Mouse (Mus musculus) right cerebral cortex, adult 2 months (tissue): ENCODE measurements around the gene Scg2.

Experiments used
- DNase-seq, 2 experiments: peaks; one replicate each; pipeline ENCODE4 v3.0.0; 2021 to 2022; ENCODE audit warnings: low spot score in 2 of 2

The Scg2 gene

DNA sequence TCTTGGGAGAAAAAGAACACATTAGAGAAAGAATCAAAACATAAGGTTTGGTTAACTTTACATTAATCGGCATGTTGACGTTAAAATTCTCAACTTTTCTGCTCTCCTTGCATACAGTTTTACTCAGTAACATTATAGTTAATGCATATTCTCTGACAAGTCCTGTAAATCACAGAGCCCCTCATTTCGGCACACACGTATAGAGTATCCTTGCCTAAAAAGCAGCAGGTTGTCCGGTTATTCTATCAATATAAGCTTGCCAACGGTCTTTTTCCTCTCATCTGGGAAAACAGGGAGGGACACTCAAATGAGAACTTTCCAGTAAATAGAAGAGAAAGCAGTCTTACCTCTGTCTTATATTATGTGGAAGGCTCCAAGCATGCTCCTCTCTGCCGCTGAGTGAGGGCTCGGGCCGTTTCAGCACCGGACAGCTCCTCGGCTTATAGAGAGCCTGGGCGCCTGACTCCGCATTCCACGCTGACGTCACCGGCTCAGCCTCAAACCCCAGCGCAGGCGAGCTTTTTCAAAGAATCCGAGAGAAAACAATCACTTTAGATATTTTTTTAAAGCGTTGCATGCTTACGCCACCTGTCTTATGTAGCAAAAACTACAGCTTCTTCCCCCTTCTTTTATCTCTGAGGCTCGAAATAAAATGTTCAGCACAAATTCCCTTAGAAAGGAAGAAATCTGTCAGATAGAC, at the start of gene Scg2:
Gene Scg2, minus strand, starts transcription at position 512 of the 700 bp plus-strand sequence.
- DNase-seq = peak; percentile 85 to 91

DNA sequence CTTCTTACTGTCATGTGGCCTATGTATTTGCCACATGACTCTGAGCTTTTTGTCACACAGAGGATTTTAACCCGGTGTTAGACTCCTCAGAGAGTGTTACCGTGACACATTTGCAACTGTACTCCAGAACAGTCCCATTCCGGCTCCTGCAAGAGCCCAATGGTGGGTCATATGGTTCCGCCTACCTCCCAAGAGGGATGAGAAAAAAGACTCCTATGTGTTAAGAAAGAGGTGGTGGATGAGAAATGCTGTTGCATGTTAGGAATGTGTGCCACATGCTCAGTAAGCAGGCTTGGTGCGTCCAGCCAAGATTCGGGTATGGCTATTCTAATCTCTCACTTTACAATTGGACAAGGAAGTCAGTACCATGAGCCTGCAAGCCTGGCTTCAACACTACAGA, 45.6 kb upstream of the Scg2 start:
- DNase-seq = peak; percentile 33 to 40

DNA sequence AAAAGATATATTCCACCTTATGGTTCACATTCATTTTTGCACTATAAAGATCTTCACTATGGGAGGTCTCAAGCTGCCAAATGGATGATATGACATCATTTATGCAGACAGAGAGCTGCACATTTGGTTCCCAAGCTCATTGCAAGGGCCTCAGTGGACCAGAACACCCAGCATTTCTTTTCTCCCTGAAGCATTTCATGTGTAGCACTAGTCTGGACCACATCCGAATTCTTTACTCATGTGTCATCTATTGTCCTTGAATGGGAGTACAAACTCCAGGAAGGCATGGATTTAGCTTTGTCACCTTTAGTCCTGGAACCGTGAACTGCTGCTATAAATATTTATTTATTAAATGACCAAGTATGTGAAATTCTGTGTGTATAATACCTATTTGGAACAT, 30.9 kb upstream of the Scg2 start:
- no peak for DNase-seq

DNA sequence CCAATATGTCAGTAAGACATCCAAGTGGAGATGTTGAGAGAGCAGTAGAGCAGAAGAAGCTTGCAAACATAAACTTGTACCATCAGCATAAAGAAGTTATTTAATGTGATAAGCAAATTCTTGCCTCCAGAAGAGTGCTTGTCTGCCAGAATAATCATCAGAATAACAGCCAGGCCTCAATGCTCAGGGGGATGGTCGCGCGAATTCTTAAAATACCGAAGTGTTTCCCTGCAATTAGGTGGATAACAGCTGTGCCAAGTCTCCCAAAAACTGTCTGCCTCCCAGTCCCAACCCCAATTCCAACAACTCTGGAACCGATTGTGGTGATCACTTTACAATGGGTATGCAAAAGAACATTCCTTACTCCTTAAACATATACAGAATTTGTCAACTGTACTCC, 30.0 kb upstream of the Scg2 start:
- no peak for DNase-seq

DNA sequence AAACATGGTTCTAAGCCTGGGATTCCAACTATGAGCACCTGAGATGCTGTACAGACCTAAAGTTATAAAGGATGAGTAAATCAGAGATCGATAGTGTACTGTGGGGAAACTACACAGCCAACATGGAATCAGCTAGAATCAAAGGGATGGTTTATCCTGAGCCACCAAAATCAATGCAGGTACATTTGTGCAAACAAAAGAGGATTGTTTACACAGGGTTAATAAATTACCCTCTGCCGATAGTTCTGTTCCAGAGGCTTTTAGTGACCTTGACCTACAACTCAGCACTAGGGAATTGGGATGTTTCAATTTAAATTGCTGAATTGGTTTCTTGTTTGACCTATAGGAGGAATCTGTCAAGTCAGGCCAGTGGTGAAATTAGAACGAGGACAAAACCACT, 26.7 kb upstream of the Scg2 start:
- no peak for DNase-seq

DNA sequence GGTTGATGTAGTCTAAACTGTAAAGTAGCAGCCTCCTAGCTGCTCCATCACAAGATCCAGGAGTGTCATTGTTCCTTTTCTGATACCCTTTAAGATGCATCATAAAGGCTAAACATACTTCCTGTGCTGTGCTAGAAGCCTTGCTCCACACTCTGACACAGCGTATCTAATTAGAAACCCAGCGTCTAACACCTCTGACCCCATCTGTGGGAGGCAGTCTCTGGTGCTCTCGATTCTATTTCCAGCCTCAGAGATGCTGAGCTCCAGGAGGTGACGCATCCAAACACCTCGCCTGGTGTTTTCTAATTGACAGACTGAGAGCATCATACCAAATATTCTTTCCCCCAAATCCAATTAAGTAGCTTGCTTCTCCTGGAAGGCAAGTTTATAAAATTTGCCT, 18.6 kb upstream of the Scg2 start:
- no peak for DNase-seq

DNA sequence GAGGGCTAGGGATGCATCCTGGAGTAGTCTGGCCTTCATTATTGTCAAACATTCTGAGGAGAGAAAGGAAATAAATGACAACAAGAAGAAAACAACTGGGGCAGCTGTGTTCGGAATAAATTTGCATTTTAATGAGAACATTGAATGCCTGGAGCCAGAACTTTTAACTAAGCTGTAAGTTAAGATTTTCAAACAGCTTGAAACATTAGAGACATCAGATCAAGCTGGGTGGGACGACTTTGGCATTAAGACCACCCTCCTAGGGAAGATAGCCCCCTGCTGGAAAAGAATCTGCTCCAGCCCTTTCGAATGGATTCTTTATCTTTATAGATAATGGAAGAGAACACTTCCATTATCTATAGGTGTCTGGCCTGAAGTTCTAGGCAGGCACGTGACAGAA, 14.2 kb upstream of the Scg2 start:
- DNase-seq = no peak

DNA sequence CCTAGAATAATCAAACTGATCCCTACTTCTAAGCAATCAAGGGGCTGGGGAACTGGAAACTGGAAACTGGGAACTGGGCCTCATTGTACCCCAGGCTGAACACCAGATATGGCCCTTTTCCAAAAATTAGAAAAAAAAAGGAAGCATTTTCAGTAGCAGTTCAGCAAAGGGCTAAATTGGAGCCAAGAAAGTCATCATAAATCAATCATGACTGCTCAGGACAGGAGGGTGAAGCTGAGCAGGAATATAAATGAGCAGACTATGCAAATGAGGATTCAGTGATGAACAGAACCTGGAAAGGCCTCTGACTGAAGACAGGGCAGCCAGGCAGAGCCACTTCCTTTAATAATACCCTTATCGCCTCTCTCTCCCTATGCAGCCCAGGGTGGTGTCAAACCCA, 12.4 kb upstream of the Scg2 start:
- DNase-seq = no peak

DNA sequence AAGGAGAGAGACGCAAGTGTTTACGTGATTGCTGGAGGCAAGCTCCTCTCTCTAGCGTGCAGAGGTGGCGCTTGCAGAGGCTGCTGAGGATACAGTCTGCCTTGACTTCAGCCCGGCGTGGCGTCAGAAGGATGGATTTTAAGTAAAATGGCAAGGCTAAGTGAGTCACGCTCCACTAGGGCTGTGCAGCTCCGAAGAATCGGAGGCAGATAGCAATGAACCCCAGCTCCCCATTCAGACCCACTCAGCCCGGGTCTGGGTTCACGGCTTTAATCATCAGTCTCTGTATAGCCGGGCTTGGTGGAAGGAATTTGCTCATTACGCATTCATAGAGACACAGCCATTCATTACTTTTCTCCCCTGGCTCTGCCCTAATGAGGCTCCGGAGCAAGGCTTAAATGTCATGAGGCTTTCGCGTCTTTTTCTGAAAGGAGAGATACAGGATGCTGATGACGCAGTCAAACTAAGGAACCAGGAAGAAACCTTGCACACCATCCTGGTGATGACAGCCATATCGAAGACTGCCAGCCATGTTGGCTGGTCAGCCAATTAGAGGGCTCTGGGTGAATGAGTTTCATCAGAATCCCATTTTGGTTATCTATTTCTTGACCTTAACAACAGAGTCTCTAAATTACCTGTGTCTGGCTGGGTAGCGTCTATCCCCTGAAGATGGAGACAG, 10.6 kb upstream of the Scg2 start:
- peak; percentile 52 to 67 for DNase-seq

DNA sequence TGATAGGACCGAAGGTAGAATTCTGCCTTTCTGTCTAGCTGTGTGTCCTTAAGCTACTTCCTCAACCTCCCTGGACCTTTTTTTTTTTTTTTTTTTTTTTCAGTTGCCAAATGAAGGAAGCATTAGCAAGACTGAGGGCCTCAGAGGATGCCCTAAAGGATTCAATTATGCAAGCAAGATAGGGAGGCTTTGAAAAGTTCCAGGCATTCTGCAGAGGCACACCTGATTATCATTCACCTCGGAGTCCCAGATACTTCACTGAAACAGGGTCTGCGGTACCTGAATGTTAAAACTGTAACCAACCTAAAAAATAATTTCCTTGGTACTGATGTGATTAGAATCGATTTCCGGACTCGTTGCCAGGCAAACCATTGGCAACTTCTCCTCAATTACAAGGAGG, 10.0 kb upstream of the Scg2 start:
- DNase-seq = no peak

DNA sequence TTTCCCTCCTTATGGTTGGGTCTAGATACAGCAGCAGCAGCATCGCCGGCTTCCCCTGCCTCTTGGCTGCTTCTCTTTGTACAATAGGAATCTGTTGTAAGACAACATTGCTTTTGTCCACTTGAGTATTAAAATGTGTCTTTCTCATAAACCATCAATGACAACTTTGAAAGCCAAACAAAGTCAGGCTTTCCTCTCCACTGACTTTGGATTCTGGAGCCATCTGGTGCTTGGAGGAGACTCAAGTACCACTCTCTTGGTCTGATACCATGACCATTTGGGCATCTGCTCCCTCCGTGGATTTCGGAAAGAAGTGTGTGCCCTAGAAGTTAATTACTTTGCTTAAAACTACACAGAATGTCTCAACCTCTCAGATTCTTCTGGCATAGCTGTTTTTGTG, 5.7 kb upstream of the Scg2 start:
- no peak for DNase-seq

DNA sequence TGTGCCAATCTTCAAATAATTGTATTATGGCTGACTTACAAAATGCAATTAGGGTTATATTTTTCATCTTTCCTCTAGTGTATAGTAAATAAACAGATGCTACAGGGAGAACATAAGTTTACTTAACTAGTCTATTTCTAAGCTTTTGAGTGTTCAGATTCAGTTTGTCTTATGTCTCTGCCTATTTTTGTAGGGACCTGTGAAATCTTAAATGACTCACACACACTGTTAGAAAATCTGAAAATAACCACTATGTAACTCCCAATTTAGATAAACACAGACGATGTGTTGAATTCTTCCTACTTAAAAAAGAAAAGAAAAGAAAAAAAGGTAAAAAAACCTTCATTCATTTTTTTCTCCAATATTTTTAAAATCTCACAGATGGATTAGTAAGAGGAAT, 2.2 kb downstream of the Scg2 start:
- DNase-seq = no peak

DNA sequence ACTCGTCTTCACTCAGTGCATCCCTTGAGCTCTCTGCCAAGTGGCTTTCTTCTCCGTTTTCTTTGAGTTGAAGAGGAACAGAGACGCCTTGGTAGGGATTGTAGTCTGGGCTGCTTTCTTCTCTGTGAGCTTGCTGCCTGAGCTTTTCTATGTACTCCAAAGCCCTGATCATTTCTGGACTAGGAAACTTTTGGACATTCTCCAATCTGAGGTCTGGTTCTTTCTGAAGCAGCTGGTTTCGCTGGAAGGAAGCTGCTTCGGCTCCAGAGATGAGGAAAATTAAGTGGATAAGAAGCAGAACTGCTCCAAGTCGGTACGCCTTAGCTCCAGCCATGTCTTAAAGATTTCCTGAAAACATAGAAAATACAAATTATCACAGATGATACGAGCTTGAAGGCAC, 3.2 kb downstream of the Scg2 start:
- DNase-seq = no peak

DNA sequence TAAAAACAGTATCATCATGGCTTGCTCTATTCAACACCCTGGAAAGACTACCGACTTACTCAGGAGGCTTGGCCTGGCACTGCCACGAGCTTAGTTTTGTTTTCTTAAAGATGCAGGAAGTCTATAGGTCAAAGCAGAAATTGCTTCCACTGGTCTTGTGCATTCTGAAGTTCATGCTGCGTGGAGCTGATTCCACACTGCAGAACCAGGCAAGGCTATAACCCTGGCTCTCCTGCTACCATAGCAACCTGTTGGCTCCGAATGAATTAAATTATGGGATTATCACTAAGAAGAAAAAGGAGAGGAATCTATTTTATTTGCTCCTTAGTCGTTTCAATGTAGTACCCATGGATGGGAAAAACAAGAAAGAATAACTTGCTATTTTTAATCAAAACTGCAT, 10.9 kb downstream of the Scg2 start:
- no peak for DNase-seq

DNA sequence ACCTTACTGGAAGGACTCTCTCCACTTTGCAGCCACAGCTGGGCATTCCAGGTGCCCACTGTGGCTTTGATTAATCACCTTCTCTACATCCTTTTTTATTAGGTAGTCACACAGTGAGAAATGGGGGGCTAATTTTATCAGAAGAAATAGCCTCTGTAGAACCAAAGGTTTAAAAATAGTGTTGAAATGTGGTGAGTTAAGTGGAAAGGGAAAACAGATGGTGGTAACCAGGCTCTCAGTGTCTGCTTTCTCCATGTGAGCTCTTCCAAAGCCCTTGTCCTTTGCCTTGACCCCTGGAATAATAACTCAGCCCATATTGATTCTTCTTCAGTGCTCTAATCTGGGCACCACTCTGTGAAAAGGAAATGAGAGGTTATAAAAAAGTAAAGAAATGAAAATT, 24.4 kb downstream of the Scg2 start:
- DNase-seq = no peak

DNA sequence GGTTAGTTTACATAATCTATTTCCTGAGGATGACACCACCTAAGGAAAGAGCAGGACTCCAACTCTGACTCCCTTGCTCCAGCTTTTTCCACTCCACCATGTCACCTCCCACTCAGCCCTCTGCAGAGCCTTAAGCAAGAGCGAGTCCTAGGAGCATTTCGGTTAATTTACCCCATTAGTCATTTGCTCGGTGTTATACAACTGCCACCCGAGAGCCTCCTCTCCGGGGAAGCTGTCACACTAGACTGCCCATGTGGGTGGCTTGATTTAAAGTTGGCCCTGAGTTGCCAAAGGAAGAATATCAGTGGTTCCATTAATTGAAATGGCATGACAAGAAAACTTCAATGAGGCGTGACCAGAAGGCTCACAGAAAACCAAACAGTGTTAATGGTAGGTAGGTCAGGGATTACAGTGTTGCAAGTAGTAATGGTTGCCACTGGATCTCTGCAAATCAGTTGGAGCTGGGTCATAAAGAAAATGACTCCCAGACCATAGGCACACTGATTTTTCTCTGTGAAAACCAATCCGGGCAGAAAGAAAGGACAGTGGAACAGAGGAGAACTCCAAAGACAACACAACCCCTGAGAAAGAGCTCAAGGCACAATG, 33.5 kb downstream of the Scg2 start:
- DNase-seq = no peak

DNA sequence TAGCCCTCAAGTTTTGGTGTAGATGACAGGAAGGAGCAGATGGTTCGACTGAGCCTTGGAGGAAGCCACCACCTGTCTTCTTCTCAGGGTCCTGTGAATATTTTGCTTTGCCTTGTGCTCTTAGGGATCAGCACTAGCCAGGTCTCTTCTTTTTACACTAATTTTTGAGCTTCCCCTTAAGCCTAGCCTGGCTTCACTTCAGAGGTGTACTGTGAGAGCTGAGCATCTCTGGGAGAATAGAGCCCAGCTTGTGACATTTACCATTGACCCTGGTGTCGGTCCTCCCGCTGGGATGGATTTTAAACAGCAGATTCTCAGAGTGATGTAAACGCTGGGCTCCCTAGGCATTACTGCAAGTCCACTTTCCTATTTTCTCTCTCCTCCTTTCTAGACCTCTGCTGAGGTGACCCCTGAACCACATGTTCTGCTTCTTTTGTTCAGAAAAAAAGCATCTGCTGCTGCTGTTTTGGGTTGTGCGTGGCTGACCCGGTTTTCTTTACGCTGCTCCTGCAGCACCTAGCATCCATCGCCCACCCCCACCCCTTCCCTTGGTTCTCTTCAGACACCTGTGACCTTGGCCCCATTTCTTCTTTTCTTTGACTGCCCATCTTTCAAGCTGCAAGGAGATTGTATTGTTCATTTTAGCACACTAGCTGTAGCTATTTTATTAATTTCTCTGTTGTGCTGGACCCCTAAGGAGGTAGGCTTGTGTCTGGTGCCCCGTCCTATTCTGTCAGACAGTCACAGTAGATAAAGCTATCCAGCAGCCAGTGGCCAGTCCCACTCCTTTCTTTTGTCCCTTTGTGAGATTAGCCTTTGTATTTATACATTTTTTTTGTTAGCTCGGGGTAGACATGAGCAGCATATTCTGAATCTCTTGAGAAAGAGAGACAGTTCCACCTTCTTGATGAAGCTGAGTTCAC, 38.6 kb downstream of the Scg2 start:
- DNase-seq = peak in 1 of 2 experiments; percentile 14

DNA sequence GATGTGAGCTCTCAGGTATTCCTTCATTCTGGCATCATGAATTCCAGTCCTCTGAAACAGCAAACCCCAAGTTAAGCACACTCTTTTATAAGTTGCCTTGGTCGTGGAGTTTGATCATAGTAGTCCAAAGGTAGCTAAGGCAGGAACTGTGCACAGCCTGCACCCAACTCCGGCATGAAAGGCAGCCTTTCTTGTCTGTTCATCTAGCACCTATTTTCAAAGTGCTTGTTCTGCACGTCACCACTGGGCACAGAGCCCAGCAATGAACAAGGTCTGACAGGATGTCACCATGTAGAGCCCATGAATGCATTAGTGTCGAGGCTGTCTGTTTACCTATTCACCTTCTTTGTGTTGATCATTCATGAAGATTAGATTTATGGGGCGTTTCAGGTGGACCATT, 39.6 kb downstream of the Scg2 start:
- DNase-seq = no peak
